Mouse (Mus musculus): ENCODE data around the gene Slc16a14.
"Not testable (repeated sequence)": the region's sequence is repeated elsewhere in the genome, so short reads cannot be mapped to it uniquely, and the experiment has no call there.

Gene Slc16a14

DNA sequence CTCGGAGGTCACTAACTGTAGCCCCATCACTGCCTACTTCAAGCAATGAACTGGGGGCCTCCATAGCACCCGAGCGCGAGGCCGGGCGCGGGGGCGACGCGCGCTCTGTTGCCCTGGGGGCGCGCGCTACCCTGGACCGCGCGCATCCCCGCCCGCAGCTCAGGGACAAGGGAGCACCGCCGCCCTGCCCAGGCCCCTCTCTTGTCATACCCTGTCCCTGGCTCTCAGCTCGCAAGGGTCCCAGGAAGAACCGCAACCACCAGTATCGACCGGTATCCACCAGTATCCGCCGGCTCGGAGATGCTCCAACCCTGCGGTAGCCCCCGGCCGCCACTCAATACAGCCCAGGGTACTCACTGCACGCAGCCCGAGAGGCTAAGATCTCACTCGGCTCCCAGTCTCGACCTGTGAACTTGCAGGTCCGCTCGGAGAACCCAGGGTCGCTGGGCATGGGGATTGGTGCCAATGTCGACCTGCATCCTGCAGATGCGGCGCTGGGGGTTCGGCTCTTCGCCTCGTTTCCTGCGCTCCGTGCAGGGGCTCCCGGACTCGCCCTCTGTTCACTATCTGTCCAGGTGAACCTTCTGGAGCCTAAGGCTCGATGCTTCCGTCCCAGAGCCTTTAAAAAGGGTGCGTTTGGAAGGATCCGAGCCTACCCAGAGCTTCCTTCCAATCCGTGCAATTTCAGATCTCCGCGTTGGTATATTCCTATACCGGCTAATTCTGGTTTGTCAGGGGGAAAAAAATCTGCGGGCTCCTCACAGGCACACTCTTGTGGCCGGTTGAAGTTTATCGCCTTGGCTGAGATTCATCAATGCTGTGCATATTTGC is at the start of gene Slc16a14:
Slc16a14 (minus strand) TSS at position 632 of the 831 bp plus-strand sequence.
- peak; percentile 76 for DNase-seq (ENCODE audit: low read depth, low spot score)

GRCm38 (mm10) chr1:84961779-84962178 is 26.8 kb upstream of the Slc16a14 start:
- not testable (repeated sequence) for DNase-seq (ENCODE audit: low read depth, low spot score)

GRCm38 (mm10) chr1:84957713-84958112 is 22.8 kb upstream of the Slc16a14 start:
- DNase-seq (ENCODE audit: low read depth, low spot score): not testable (repeated sequence)

DNA sequence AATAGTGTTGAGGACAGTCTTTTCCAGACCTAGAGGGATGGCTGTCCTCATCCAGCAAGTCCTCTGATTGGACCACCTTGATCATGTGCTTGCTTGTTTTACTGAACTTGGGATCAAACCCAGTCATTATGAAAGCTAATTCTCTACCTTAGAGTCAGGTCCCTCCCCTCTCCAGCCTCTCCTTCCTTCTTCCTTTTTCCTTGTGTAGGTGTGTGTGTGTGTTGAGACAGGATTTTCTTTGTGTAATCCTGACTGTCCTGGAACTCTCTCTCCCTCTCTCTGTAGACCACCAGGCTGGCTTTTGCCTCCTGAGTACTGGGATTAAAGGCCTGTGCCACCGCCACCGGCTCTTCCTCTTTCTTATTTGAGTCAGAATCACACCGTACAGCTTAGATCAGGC is 21.8 kb upstream of the Slc16a14 start:
- not testable (repeated sequence) for DNase-seq (ENCODE audit: low read depth, low spot score)

DNA sequence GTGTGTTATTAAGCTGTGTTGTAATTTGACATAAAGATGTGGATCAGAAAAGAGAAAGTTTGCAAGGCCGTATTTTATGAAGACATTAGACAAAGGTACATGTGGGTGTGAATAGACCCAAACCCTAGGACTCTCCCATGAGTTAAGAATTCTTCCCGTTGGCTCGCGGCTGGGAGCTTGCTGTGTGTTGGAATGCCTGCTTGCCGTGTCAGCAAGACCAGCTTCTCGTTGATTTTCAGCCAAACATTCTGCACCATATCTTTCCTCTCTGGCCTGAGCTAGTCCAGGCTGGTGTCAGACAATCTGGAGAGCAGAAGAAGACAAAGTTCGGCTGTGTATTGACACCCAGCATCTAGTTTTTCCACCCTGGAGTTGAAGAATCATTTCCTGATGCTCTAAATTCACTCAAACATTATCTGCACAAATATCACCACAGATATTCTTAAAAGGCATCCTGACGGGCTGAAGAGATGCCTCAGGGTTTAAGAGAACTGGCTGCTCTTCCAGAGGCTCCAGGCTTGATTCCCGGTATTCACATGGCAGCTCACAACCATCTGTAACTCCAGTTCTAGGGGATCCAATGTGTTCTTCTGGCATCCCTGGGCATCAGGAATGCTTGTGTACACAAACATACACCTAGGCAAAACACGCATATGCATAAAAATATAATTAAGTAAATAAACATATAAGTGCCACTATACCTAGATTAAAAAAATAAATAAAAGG is 17.7 kb upstream of the Slc16a14 start:
- no peak for DNase-seq (ENCODE audit: low read depth, low spot score)

GRCm38 (mm10) chr1:84951566-84951965 is 16.6 kb upstream of the Slc16a14 start:
- no peak for DNase-seq (ENCODE audit: low read depth, low spot score)

DNA sequence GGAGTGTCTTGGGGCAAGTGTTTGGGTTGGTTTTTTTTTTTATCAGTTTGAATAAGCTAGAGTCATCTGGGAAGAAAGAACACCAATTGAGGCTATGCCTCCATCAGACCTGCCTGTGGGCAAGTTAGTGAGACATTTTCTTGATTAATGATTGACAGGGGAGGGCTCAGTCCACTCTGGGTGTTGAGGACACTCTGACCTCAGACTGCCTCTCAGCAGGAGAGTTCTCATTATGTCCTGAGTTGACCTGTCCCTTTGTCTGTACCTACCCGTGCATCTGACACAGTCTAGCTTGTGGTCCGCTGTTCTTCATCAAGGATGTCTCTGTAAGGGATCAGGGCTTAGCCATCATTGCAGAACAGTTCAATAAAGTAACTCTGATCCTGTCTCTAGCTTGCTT is 12.5 kb upstream of the Slc16a14 start:
- no peak for DNase-seq (ENCODE audit: low read depth, low spot score)

GRCm38 (mm10) chr1:84945950-84946349 is 11.0 kb upstream of the Slc16a14 start:
- no peak for DNase-seq (ENCODE audit: low read depth, low spot score)

DNA sequence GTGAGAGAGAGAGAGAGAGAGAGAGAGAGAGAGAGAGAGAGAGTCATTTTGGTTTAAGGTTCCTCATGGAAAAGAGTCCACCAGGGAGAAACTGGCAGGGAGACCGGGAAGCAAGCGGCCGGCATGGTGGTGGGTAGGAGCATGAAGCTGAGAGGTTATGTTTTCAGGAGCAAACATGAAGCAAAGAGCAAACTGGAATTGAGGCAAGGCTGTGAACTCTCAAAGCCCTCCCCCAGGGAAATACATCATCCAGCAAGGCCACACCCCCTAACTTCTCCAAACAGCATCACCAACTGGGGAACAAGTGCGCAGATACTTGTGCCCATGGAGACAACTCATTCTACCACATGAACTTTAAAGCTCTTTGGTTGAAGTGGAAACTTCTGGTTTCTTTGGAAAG is 8.6 kb upstream of the Slc16a14 start:
- no peak for DNase-seq (ENCODE audit: low read depth, low spot score)

DNA sequence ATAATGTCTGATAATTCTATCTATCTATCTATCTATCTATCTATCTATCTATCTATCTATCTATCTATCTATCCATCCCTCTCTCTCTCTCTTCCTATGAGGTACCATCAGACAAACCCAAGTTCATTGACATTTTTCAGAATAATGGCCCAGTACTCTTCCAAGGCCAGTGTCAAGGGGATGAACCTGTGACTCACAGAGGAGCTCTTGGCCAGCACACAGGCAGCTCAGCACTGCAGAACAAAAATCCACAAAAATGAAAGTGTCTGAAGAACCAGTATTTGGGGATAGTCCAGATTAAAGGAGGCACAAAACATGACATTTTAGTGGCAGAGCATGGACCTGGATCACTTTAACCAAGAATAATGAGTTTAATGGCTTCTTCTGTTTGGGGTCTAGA is 7.7 kb upstream of the Slc16a14 start:
- no peak for DNase-seq (ENCODE audit: low read depth, low spot score)

- no peak for DNase-seq (ENCODE audit: low read depth, low spot score)
Measured at GRCm38 (mm10) chr1:84940322-84940721, 5.4 kb upstream of the Slc16a14 start.

DNA sequence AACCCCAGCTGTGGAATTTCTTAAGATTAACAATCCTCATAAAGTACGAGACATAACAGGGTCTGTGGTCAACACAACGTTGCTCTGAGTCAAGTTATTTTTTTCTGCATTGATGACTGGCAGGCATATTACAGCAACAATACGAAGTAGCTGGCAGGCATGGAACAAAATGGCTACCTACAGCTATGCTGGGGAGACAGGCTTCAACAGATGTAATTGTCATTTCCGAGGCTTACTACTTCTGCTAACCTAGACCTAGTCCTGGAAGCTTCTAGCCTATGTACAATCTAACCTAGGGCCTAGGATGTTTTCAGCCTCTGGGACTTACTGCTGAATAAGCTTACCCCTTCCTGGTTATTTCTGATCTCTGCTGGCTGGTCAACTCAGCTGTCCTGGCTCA is 4.5 kb upstream of the Slc16a14 start:
- no peak for DNase-seq (ENCODE audit: low read depth, low spot score)

GRCm38 (mm10) chr1:84936716-84937510 is 2.0 kb upstream of the Slc16a14 start:
- no peak for DNase-seq (ENCODE audit: low read depth, low spot score)

- no peak for DNase-seq (ENCODE audit: low read depth, low spot score)
Measured at GRCm38 (mm10) chr1:84935668-84936067, 734 bp upstream of the Slc16a14 start.

GRCm38 (mm10) chr1:84934151-84934502 is 807 bp downstream of the Slc16a14 start:
- no peak for DNase-seq (ENCODE audit: low read depth, low spot score)

- peak; percentile 32 for DNase-seq (ENCODE audit: low read depth, low spot score)
Measured at GRCm38 (mm10) chr1:84933472-84934150, 1.3 kb downstream of the Slc16a14 start.

GRCm38 (mm10) chr1:84925599-84925998 is 9.3 kb downstream of the Slc16a14 start:
- no peak for DNase-seq (ENCODE audit: low read depth, low spot score)

GRCm38 (mm10) chr1:84924134-84924533 is 10.8 kb downstream of the Slc16a14 start:
- no peak for DNase-seq (ENCODE audit: low read depth, low spot score)

DNA sequence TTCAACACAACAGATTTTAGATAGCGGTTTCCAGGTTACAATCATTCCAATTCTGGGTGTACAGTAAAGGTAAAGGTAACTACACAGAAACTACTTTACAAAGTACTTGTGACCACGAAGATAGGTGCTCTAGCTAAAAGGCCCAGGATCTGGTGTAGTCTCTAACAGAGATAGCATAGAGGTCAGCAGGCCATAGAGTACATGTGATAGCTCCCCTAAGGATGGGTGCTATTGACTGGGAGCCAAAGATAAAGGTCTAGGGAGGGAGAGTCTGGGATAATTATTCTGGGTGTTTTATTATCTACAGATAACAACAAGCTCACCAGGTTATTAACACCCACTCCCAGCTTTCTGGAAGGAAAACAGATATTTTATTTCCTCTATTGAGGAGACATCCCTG is 11.5 kb downstream of the Slc16a14 start:
- no peak for DNase-seq (ENCODE audit: low read depth, low spot score)

- DNase-seq (ENCODE audit: low read depth, low spot score): no peak
Measured at GRCm38 (mm10) chr1:84918865-84919264, 16.1 kb downstream of the Slc16a14 start.

GRCm38 (mm10) chr1:84915010-84915409 is 19.9 kb downstream of the Slc16a14 start:
- DNase-seq (ENCODE audit: low read depth, low spot score): no peak

GRCm38 (mm10) chr1:84912571-84912970 is 22.4 kb downstream of the Slc16a14 start:
- no peak for DNase-seq (ENCODE audit: low read depth, low spot score)
